Mouse (Mus musculus) heart, postnatal 0 days (tissue): ENCODE results near the gene Magi2.

Experiments used
- CTCF ChIP-seq: IDR thresholded peaks from 2 replicates; pipeline ENCODE4 v1.5.1; 2016; ENCODE audit warnings: antibody characterized with exemption, control low read depth, low read depth
- EP300 ChIP-seq: IDR thresholded peaks from 2 replicates; pipeline ENCODE4 v1.6.1; 2016; ENCODE audit warnings: antibody characterized with exemption, low read depth

DNA sequence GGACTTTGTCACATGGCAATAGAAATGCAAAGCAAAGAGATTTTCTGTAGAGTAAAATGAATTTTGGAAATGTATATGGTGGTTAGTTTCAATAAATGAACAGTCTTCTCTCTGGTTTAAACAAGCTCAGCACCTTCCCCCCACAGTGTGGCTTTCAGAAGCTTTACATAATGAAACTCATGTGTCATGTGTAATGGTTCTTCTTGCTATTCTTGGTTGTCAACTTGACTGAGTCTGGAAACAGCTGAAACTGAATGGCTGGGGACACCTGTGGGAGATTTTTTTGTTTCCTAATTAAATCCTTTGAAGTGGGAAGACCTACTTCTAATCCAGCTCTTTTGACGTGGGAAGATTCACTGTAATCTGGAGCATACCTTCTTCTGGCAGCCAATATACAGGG, 974.5 kb downstream of the Magi2 start:
- TF ChIP-seq EP300 (no peak), CTCF (no peak)
